Mouse (Mus musculus) testis, adult 2 months (tissue): Measurements from ENCODE around the gene Hat1.

Source experiments
- CTCF ChIP-seq: fragments of 200-500 bp; IDR thresholded peaks from 2 replicates; pipeline ENCODE4 v1.5.1; 2012; ENCODE audit warnings: low read depth, mild to moderate bottlenecking, inconsistent platforms, low read length, moderate library complexity; ENCODE audit not compliant: control insufficient read depth, insufficient read depth, insufficient replicate concordance
- POLR2A ChIP-seq: fragments of 200-500 bp; IDR thresholded peaks from 2 replicates; pipeline ENCODE4 v1.6.1; 2012; ENCODE audit warnings: low read depth, mild to moderate bottlenecking, inconsistent platforms, low read length, moderate library complexity; ENCODE audit not compliant: control insufficient read depth

- TF ChIP-seq CTCF (no peak; the same call in 1 of the 2 replicates), POLR2A (peak; percentile 70)
These were observed 64.6 kb downstream of the Hat1 start, which contains the start of gene Metap1d for GRCm38 (mm10) chr2:71453161-71453916.
